Mouse (Mus musculus): ENCODE data around the gene Hmg20b.

Hmg20b gene

DNA sequence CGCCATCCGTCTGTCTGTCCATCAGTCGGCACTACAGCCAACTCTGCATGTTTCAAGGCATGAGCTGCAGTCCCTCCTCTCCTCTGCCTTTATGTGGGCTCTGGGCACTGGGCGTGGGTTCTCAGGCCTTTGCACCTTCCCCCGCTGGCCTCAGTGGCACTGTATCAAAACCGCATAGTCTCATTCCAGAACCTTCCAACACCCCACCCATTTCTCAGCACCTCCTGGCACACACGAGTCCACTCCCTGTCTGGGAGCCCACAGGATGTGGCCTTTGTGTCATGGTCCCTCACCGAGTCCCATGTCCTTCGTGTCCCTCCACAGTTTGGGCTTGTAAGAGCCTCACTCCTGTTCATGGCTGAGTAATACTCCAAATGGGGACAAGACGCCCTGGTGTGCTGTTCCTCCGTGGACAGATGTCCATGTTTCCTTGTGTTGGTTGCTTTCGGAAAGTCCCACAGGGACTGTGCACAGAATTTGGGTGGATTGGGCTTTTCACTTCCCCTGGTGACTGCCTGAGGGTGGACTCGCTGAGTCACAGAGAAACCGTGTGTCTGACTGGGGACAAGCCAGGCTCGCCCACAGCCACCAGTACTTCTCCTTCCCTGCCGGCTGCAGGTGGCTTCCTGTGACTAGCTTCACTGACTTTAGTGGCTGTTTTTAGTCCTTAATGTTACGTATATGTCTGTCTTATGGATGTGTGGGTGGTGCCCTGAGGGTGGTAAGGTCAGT lies 51.7 kb downstream of the Hmg20b start:
- Histone ChIP-seq H3K4me3 (replicated peaks; ENCODE audit: low read length) (0 out of 2 replicates have a peak overlapping the region, but pooled peaks have one; percentile 58), H3K27me3 (ENCODE audit: insufficient read depth, low read length) (no peaks in the 10 kb centered on the region)
- TF ChIP-seq NANOG (IDR thresholded peaks at IDR 0.05; ENCODE audit: borderline replicate concordance, low read length) (no peak), CTCF (conservative IDR thresholded peaks at IDR 0.05; ENCODE audit: low read length) (no peak), POU5F1 (IDR thresholded peaks at IDR 0.05; ENCODE audit: borderline replicate concordance, low read length) (no peak)

GRCm38 (mm10) chr10:81297845-81298244 lies 52.4 kb downstream of the Hmg20b start:
- Histone ChIP-seq H3K9me3 (ENCODE audit: low read length) (no peaks in the 10 kb centered on the region), H3K27me3 (ENCODE audit: insufficient read depth, low read length) (no peaks in the 10 kb centered on the region), H3K36me3 (ENCODE audit: insufficient read depth, low read length) (peaks cover 65% of the 10 kb centered on the region), H3K4me1 (replicated peaks; ENCODE audit: low read depth, low read length) (peaks cover 94% of the 10 kb centered on the region), H3K4me3 (replicated peaks; ENCODE audit: low read length) (peak overlapping the region; percentile 58)
- TF ChIP-seq NANOG (IDR thresholded peaks at IDR 0.05; ENCODE audit: borderline replicate concordance, low read length) (no peak), CTCF (conservative IDR thresholded peaks at IDR 0.05; ENCODE audit: low read length) (no peak), POU5F1 (IDR thresholded peaks at IDR 0.05; ENCODE audit: borderline replicate concordance, low read length) (no peak)

More for the DNA sequence above, 51.7 kb downstream of the Hmg20b start:
- Histone ChIP-seq H3K36me3 (ENCODE audit: insufficient read depth, low read length) (peaks cover 72% of the 10 kb centered on the region), H3K4me1 (replicated peaks; ENCODE audit: low read depth, low read length) (peaks cover 99% of the 10 kb centered on the region), H3K9me3 (ENCODE audit: low read length) (no peaks in the 10 kb centered on the region)

- peak overlapping the region; percentile 58 for H3K4me3 ChIP-seq (replicated peaks; ENCODE audit: low read length)
- no peaks in the 10 kb centered on the region for H3K9me3 ChIP-seq (ENCODE audit: low read length)
- TF ChIP-seq CTCF (conservative IDR thresholded peaks at IDR 0.05; ENCODE audit: low read length) (no peak), POU5F1 (IDR thresholded peaks at IDR 0.05; ENCODE audit: borderline replicate concordance, low read length) (no peak), NANOG (IDR thresholded peaks at IDR 0.05; ENCODE audit: borderline replicate concordance, low read length) (no peak)
- H3K36me3 ChIP-seq (ENCODE audit: insufficient read depth, low read length): peaks cover 60% of the 10 kb centered on the region
- H3K27me3 ChIP-seq (ENCODE audit: insufficient read depth, low read length): no peaks in the 10 kb centered on the region
- H3K4me1 ChIP-seq (replicated peaks; ENCODE audit: low read depth, low read length): peaks cover 90% of the 10 kb centered on the region
Measured at GRCm38 (mm10) chr10:81297246-81297645, 53.0 kb downstream of the Hmg20b start.

Data from E14TG2a.4 (cell line).